Mouse (Mus musculus): Measurements from ENCODE around the gene Mns1.
"Not testable (repeated sequence)": the region's sequence is repeated elsewhere in the genome, so short reads cannot be mapped to it uniquely, and the experiment has no call there.

Mns1 gene

GRCm38 (mm10) chr9:72425300-72425850 lies 12.4 kb upstream of the Mns1 start:
- DNase-seq (ENCODE audit: low spot score in 2 of 2): no peak

GRCm38 (mm10) chr9:72427861-72428260 lies 9.9 kb upstream of the Mns1 start:
- no peak for DNase-seq (ENCODE audit: low spot score in 2 of 2)

- DNase-seq (ENCODE audit: low spot score in 2 of 2): no peak
Measured at GRCm38 (mm10) chr9:72434876-72435275, 2.9 kb upstream of the Mns1 start.

- DNase-seq (ENCODE audit: low spot score in 2 of 2): no peak
Measured at GRCm38 (mm10) chr9:72438749-72439148, 938 bp downstream of the Mns1 start.

- DNase-seq (ENCODE audit: low spot score in 2 of 2): no peak
Measured at GRCm38 (mm10) chr9:72440358-72440757, 2.5 kb downstream of the Mns1 start.

GRCm38 (mm10) chr9:72440948-72441926 lies 3.4 kb downstream of the Mns1 start:
- no peak for DNase-seq (ENCODE audit: low spot score in 2 of 2)

GRCm38 (mm10) chr9:72441927-72442715 lies 4.3 kb downstream of the Mns1 start:
- no peak for DNase-seq (ENCODE audit: low spot score in 2 of 2)

- peak; percentile 29 to 42 for DNase-seq (ENCODE audit: low spot score in 2 of 2)
Measured at GRCm38 (mm10) chr9:72448026-72448425, 10.2 kb downstream of the Mns1 start.

- DNase-seq (ENCODE audit: low spot score in 2 of 2): peak in 1 of 2 experiments; percentile 4
Measured at GRCm38 (mm10) chr9:72449367-72449766, 11.6 kb downstream of the Mns1 start.

GRCm38 (mm10) chr9:72449841-72450240 lies 12.0 kb downstream of the Mns1 start:
- DNase-seq (ENCODE audit: low spot score in 2 of 2): no peak

GRCm38 (mm10) chr9:72450363-72450762 lies 12.6 kb downstream of the Mns1 start:
- no peak for DNase-seq (ENCODE audit: low spot score in 2 of 2)

GRCm38 (mm10) chr9:72451111-72451510 lies 13.3 kb downstream of the Mns1 start:
- no peak for DNase-seq (ENCODE audit: low spot score in 2 of 2)

- DNase-seq (ENCODE audit: low spot score in 2 of 2): not testable (repeated sequence)
Measured at GRCm38 (mm10) chr9:72454281-72454680, 16.5 kb downstream of the Mns1 start.

- no peak for DNase-seq (ENCODE audit: low spot score in 2 of 2)
Measured at GRCm38 (mm10) chr9:72456374-72456773, 18.6 kb downstream of the Mns1 start.

- DNase-seq (ENCODE audit: low spot score in 2 of 2): peak; percentile 42 to 52
Measured at GRCm38 (mm10) chr9:72458233-72458632, 20.4 kb downstream of the Mns1 start.

GRCm38 (mm10) chr9:72459703-72460102 lies 21.9 kb downstream of the Mns1 start:
- DNase-seq (ENCODE audit: low spot score in 2 of 2): no peak

GRCm38 (mm10) chr9:72460767-72461166 lies 23.0 kb downstream of the Mns1 start:
- no peak for DNase-seq (ENCODE audit: low spot score in 2 of 2)

GRCm38 (mm10) chr9:72462427-72462826 lies 24.6 kb downstream of the Mns1 start:
- no peak for DNase-seq (ENCODE audit: low spot score in 2 of 2)

- no peak for DNase-seq (ENCODE audit: low spot score in 2 of 2)
Measured at GRCm38 (mm10) chr9:72464806-72465205, 27.0 kb downstream of the Mns1 start.

- DNase-seq (ENCODE audit: low spot score in 2 of 2): no peak
Measured at GRCm38 (mm10) chr9:72465754-72466181, 28.0 kb downstream of the Mns1 start.

GRCm38 (mm10) chr9:72467551-72468407 lies 30.0 kb downstream of the Mns1 start:
- no peak for DNase-seq (ENCODE audit: low spot score in 2 of 2)

Measured in urinary bladder, postnatal 36 days (tissue).